Mouse (Mus musculus) testis, adult 2 months (tissue): ENCODE measurements around the gene Rrbp1.

Experiments used
- CTCF ChIP-seq: fragments of 200-500 bp; IDR thresholded peaks from 2 replicates; pipeline ENCODE4 v1.5.1; 2012; ENCODE audit warnings: low read depth, mild to moderate bottlenecking, inconsistent platforms, low read length, moderate library complexity; ENCODE audit not compliant: control insufficient read depth, insufficient read depth, insufficient replicate concordance
- POLR2A ChIP-seq: fragments of 200-500 bp; IDR thresholded peaks from 2 replicates; pipeline ENCODE4 v1.6.1; 2012; ENCODE audit warnings: low read depth, mild to moderate bottlenecking, inconsistent platforms, low read length, moderate library complexity; ENCODE audit not compliant: control insufficient read depth

DNA sequence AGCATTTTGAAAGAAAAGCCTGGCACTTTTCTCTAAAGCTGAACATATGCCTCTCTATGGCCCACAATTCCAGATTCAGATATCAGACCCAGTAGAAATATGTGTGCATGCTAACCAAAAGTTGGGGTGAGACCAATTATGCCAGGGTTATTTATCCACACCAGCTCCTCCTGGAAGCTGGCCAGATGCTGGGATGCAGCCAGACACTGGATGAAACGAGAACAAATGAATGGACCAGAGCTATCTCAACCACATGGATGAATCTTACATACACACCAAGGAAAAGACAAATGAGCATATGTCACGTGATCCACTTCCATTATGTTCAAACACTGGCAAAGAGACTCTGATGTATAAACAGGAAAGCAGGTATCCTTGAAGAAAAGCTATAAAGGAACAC lies 7.5 kb downstream of the Rrbp1 start:
- TF ChIP-seq CTCF, result no peak
- no peak for TF ChIP-seq POLR2A
